Comparison of ENCODE assay signal across 25 mouse cellular contexts in genomic region chr3:122964301-122964700, GRCm38 (mm10). TPM values are rescaled to one million over a fixed set of nuclear protein-coding genes. Genes with fewer than 3 reads are reported as not detected.
DNase-seq lines count a peak whose midpoint lies in the region; ATAC-seq lines count a peak whose summit lies in the region.
"Had no signal": no experiment of that assay in that cellular context is flagged by ENCODE, and none has a peak within 500 bp of the region (broad histone marks: within the 10 kb centered on the region; RNA-seq: fewer than 3 reads in every experiment).

No protein-coding gene starts in this region.

- no peak overlapping the region for H3K4me3 ChIP-seq in liver, embryonic 11.5 days (ENCODE audit: low read depth, low read length)
- no peak overlapping the region for H3K4me3 ChIP-seq in midbrain, embryonic 14.5 days (replicated peaks; ENCODE audit: low read depth, low read length)
- H3K4me3 ChIP-seq: embryonic facial prominence, embryonic 13.5 days; embryonic facial prominence, embryonic 15.5 days; erythroblast, embryonic 14.5 days; forebrain, embryonic 10.5 days; forebrain, embryonic 12.5 days had no signal

- no peak overlapping the region for H3K9ac ChIP-seq in liver, embryonic 11.5 days (ENCODE audit: low read depth, low read length)
- no peak overlapping the region for H3K9ac ChIP-seq in midbrain, embryonic 14.5 days (replicated peaks; ENCODE audit: low read length)
- H3K9ac ChIP-seq: embryonic facial prominence, embryonic 13.5 days; embryonic facial prominence, embryonic 15.5 days; forebrain, embryonic 12.5 days had no signal

- DNase-seq in 416B (ENCODE audit: low read depth), result peak; percentile 41
- no peak for DNase-seq in liver, embryonic 11.5 days (ENCODE audit: low spot score)
- DNase-seq in midbrain, embryonic 14.5 days, result no peak
- DNase-seq: adrenal gland, adult 2 months; adrenal gland, postnatal 10 days; adrenal gland, postnatal 25 days; cerebellum, adult 11-12 months; cerebellum, adult 2 months; cerebellum, adult 9-10 months; cerebellum, postnatal 10 days; cerebellum, postnatal 25 days; embryo, embryonic 11 days had no signal

- no peaks in the 10 kb centered on the region for H3K27me3 ChIP-seq in liver, embryonic 11.5 days (replicated peaks; ENCODE audit: control insufficient read depth, insufficient read depth, low read length)
- no peaks in the 10 kb centered on the region for H3K27me3 ChIP-seq in midbrain, embryonic 14.5 days (ENCODE audit: control insufficient read depth, insufficient read depth, low read length)
- H3K27me3 ChIP-seq: embryonic facial prominence, embryonic 13.5 days; embryonic facial prominence, embryonic 15.5 days; forebrain, embryonic 12.5 days had no signal

- peaks cover 10% of the 10 kb centered on the region; the same call in 1 of the 2 replicates for H3K36me3 ChIP-seq in liver, embryonic 11.5 days (ENCODE audit: control insufficient read depth, insufficient read depth, low read length)
- no peaks in the 10 kb centered on the region; the same call in 1 of the 2 replicates for H3K36me3 ChIP-seq in midbrain, embryonic 14.5 days (ENCODE audit: control insufficient read depth, insufficient read depth, low read length)

- ATAC-seq in granulocyte monocyte progenitor cell, adult 5-6 weeks (replicated peaks; ENCODE audit: poor library complexity, severe bottlenecking), result peak; percentile 93
- ATAC-seq in megakaryocyte progenitor cell, adult 5-6 weeks (replicated peaks; ENCODE audit: poor library complexity), result peak; percentile 82
- ATAC-seq in liver, embryonic 11.5 days (replicated peaks; ENCODE audit: low FRiP score), result no peak
- ATAC-seq in midbrain, embryonic 14.5 days (ENCODE audit: low FRiP score, low TSS enrichment), result no peak
- ATAC-seq: forebrain, embryonic 14.5 days; forebrain, embryonic 16.5 days had no signal

- WGBS in liver, embryonic 11.5 days, result 81% methylated on average over 5 of the region's 5 CpGs
- WGBS in midbrain, embryonic 14.5 days, result 91% methylated on average over 5 of the region's 5 CpGs

- no peaks in the 10 kb centered on the region for H3K9me3 ChIP-seq in liver, embryonic 11.5 days (ENCODE audit: control insufficient read depth, low read length)
- H3K9me3 ChIP-seq in midbrain, embryonic 14.5 days (ENCODE audit: control insufficient read depth, low read length), result no peaks in the 10 kb centered on the region
- H3K9me3 ChIP-seq: embryonic facial prominence, embryonic 13.5 days; embryonic facial prominence, embryonic 15.5 days; forebrain, embryonic 10.5 days; forebrain, embryonic 12.5 days had no signal

- H3K27ac ChIP-seq in liver, embryonic 11.5 days (ENCODE audit: low read depth, low read length), result no peak overlapping the region
- no peak overlapping the region for H3K27ac ChIP-seq in midbrain, embryonic 14.5 days (replicated peaks; ENCODE audit: low read depth, low read length)
- H3K27ac ChIP-seq: embryonic facial prominence, embryonic 13.5 days; embryonic facial prominence, embryonic 15.5 days; forebrain, embryonic 10.5 days; forebrain, embryonic 12.5 days had no signal

- H3K4me2 ChIP-seq in liver, embryonic 11.5 days, result no peak overlapping the region
- H3K4me2 ChIP-seq in midbrain, embryonic 14.5 days (ENCODE audit: low read length), result no peak overlapping the region
- H3K4me2 ChIP-seq: embryonic facial prominence, embryonic 13.5 days; embryonic facial prominence, embryonic 15.5 days; forebrain, embryonic 12.5 days had no signal

- no peaks in the 10 kb centered on the region for H3K4me1 ChIP-seq in liver, embryonic 11.5 days (replicated peaks; ENCODE audit: control insufficient read depth, insufficient read depth, low read length)
- H3K4me1 ChIP-seq in midbrain, embryonic 14.5 days (ENCODE audit: control insufficient read depth, insufficient read depth, low read length), result no peaks in the 10 kb centered on the region
- H3K4me1 ChIP-seq: embryonic facial prominence, embryonic 13.5 days; embryonic facial prominence, embryonic 15.5 days; forebrain, embryonic 10.5 days; forebrain, embryonic 12.5 days had no signal

RNA-seq across cellular contexts. Expression of gene Usp53, which starts 20.0 kb away (rescaled TPM):
- total RNA-seq in granulocyte monocyte progenitor cell, adult 5-6 weeks (2014; fragmentation: Nextera tagmentation), result 5.8 and 8.3 TPM in 2 replicates
- 4.6 and 4.9 TPM in 2 replicates for total RNA-seq in granulocyte monocyte progenitor cell, adult 5-6 weeks (2017)
- total RNA-seq in megakaryocyte progenitor cell, adult 5-6 weeks (2015), result 5.6 and 6.9 TPM in 2 replicates
- 4.5 and 5.7 TPM in 2 replicates for total RNA-seq in megakaryocyte progenitor cell, adult 5-6 weeks (2017)
- 4.1 TPM in 2 replicates for polyA plus RNA-seq in liver, embryonic 11.5 days (2014; fragmentation: Nextera tagmentation; extraction: Ambion mirVana)
- polyA plus RNA-seq in midbrain, embryonic 14.5 days (2014; fragmentation: Nextera tagmentation; extraction: Ambion mirVana), result 8.1 and 10.7 TPM in 2 replicates

RNA-seq across cellular contexts. Expression of gene 1810037I17Rik, which starts 40.3 kb away (rescaled TPM):
- total RNA-seq in granulocyte monocyte progenitor cell, adult 5-6 weeks (2014; fragmentation: Nextera tagmentation), result 87.5 and 95.1 TPM in 2 replicates
- 34.8 and 40.8 TPM in 2 replicates for total RNA-seq in granulocyte monocyte progenitor cell, adult 5-6 weeks (2017)
- total RNA-seq in megakaryocyte progenitor cell, adult 5-6 weeks (2015), result 65.0 and 75.6 TPM in 2 replicates
- 29.4 and 34.7 TPM in 2 replicates for total RNA-seq in megakaryocyte progenitor cell, adult 5-6 weeks (2017)
- polyA plus RNA-seq in liver, embryonic 11.5 days (2014; fragmentation: Nextera tagmentation; extraction: Ambion mirVana), result 123 and 134 TPM in 2 replicates
- polyA plus RNA-seq in midbrain, embryonic 14.5 days (2014; fragmentation: Nextera tagmentation; extraction: Ambion mirVana), result 76.3 and 86.9 TPM in 2 replicates

RNA-seq across cellular contexts. Expression of gene Gm10959, which starts 45.1 kb away (rescaled TPM):
- total RNA-seq in granulocyte monocyte progenitor cell, adult 5-6 weeks (2014; fragmentation: Nextera tagmentation), result not detected in 2 replicates
- not detected in 2 replicates for total RNA-seq in granulocyte monocyte progenitor cell, adult 5-6 weeks (2017)
- not detected in 2 replicates for total RNA-seq in megakaryocyte progenitor cell, adult 5-6 weeks (2015)
- not detected in 2 replicates for total RNA-seq in megakaryocyte progenitor cell, adult 5-6 weeks (2017)
- not detected in 2 replicates for polyA plus RNA-seq in liver, embryonic 11.5 days (2014; fragmentation: Nextera tagmentation; extraction: Ambion mirVana)
- not detected in 2 replicates for polyA plus RNA-seq in midbrain, embryonic 14.5 days (2014; fragmentation: Nextera tagmentation; extraction: Ambion mirVana)
- total RNA-seq: adrenal gland, adult 2 months; adrenal gland, postnatal 10 days; adrenal gland, postnatal 25 days; ES-E14; MEL had no signal
- polyA plus RNA-seq: adrenal gland, adult 2 months; C2C12; cerebellum, adult 2 months; embryonic facial prominence, embryonic 11.5 days; embryonic facial prominence, embryonic 13.5 days; embryonic facial prominence, embryonic 15.5 days; erythroblast, embryonic 14.5 days; forebrain, embryonic 10.5 days; forebrain, embryonic 12.5 days; forebrain, embryonic 14.5 days; forebrain, embryonic 16.5 days had no signal

Comparison
In these comparisons a context has a peak if more than half of its experiments do, and no peak if none do; other contexts are left out.
1. ATAC-seq: peak in granulocyte monocyte progenitor cell, adult 5-6 weeks (single experiment) and megakaryocyte progenitor cell, adult 5-6 weeks (single experiment); none in liver, embryonic 11.5 days (single experiment) and midbrain, embryonic 14.5 days (single experiment).